Mouse (Mus musculus) MEL (cell line): ENCODE measurements around the gene Wdr90. TPM values are rescaled to one million over a fixed set of nuclear protein-coding genes. Genes with fewer than 3 reads are reported as not detected.

Experiments used
- DNase-seq: peaks from one replicate; pipeline ENCODE4 v3.0.0; 2011; ENCODE audit warnings: low read depth, low spot score
- H3K27ac ChIP-seq: 2 replicates; pipeline ENCODE4 v1.5.1; 2012; ENCODE audit warnings: low read depth, mild to moderate bottlenecking, control low read depth, low read length, moderate library complexity; ENCODE audit not compliant: control insufficient read depth
- H3K27me3 ChIP-seq, 2 experiments: fragments of 150-350 bp in 1 of 2; sonication (generic) in 1 of 2; 2 replicates each; pipeline ENCODE4 v1.6.1; 2012; ENCODE audit warnings: low read length in 2 of 2, mild to moderate bottlenecking in 2 of 2, improper control_type of control experiment in 1 of 2, moderate library complexity in 1 of 2; ENCODE audit not compliant: insufficient read depth in 2 of 2, control insufficient read depth in 1 of 2
- H3K36me3 ChIP-seq, 2 experiments: 2 replicates each; pipeline ENCODE4 v1.6.1; 2012 to 2014; ENCODE audit warnings: low read length in 2 of 2, improper control_type of control experiment in 1 of 2, inconsistent platforms in 1 of 2, mild to moderate bottlenecking in 1 of 2; ENCODE audit not compliant: insufficient read depth in 2 of 2, control insufficient read depth in 1 of 2
- H3K4me1 ChIP-seq, 2 experiments: fragments of 150-350 bp in 1 of 2; sonication (generic) in 1 of 2; 2 replicates each; pipeline ENCODE4 v1.6.1; 2012; ENCODE audit warnings: low read length in 2 of 2, improper control_type of control experiment in 1 of 2, mild to moderate bottlenecking in 1 of 2; ENCODE audit not compliant: insufficient read depth in 2 of 2, control insufficient read depth in 1 of 2
- H3K4me3 ChIP-seq, 2 experiments: fragments of 150-350 bp in 1 of 2; sonication (generic) in 1 of 2; 2 replicates each; pipeline ENCODE4 v1.5.1; 2012; ENCODE audit warnings: low read depth in 2 of 2, low read length in 2 of 2, mild to moderate bottlenecking in 2 of 2, moderate library complexity in 2 of 2, control low read depth in 1 of 2, improper control_type of control experiment in 1 of 2; ENCODE audit not compliant: control insufficient read depth in 1 of 2, insufficient read depth in 1 of 2
- H3K79me2 ChIP-seq: 2 replicates; pipeline ENCODE4 v1.6.1; 2012; ENCODE audit warnings: mild to moderate bottlenecking, low read length, moderate library complexity; ENCODE audit not compliant: control insufficient read depth, poor library complexity, insufficient read depth
- H3K9ac ChIP-seq: 2 replicates; pipeline ENCODE4 v1.6.1; 2012; ENCODE audit warnings: low read depth, mild to moderate bottlenecking, control low read depth, low read length, moderate library complexity; ENCODE audit not compliant: control insufficient read depth, poor library complexity, severe bottlenecking
- H3K9me3 ChIP-seq: fragments of 150-350 bp; sonication (generic); replicated peaks from 2 replicates; pipeline ENCODE4 v1.6.1; 2012; ENCODE audit warnings: mild to moderate bottlenecking, low read length, improper control_type of control experiment, moderate library complexity; ENCODE audit not compliant: insufficient read depth
- BHLHE40 ChIP-seq: IDR thresholded peaks from 2 replicates; pipeline ENCODE4 v1.6.1; 2012; ENCODE audit warnings: low read depth, mild to moderate bottlenecking, inconsistent platforms, low read length, improper control_type of control experiment, borderline replicate concordance
- CHD2 ChIP-seq: IDR thresholded peaks from 2 replicates; pipeline ENCODE4 v1.6.1; 2011; ENCODE audit warnings: low read length, improper control_type of control experiment
- E2F4 ChIP-seq: IDR thresholded peaks from 2 replicates; pipeline ENCODE4 v1.6.1; 2011; ENCODE audit warnings: low read depth, low read length, improper control_type of control experiment, borderline replicate concordance
- ELF1 ChIP-seq: IDR thresholded peaks from 2 replicates; pipeline ENCODE4 v1.6.1; 2014; ENCODE audit warnings: low read depth, mild to moderate bottlenecking, inconsistent platforms, low read length, improper control_type of control experiment, moderate library complexity
- EP300 ChIP-seq, 2 experiments: IDR thresholded peaks; 2 replicates each; pipeline ENCODE4 v1.6.1; 2011; ENCODE audit warnings: improper control_type of control experiment in 2 of 2, low read length in 2 of 2, low read depth in 1 of 2, mild to moderate bottlenecking in 1 of 2
- ETS1 ChIP-seq: IDR thresholded peaks from 2 replicates; pipeline ENCODE4 v1.6.1; 2012; ENCODE audit warnings: low read depth, mild to moderate bottlenecking, inconsistent platforms, low read length, improper control_type of control experiment, moderate library complexity
- GATA1 ChIP-seq: IDR thresholded peaks from 2 replicates; pipeline ENCODE4 v1.6.1; 2011; ENCODE audit warnings: low read depth, low read length, improper control_type of control experiment
- HCFC1 ChIP-seq: IDR thresholded peaks from 2 replicates; pipeline ENCODE4 v1.6.1; 2012; ENCODE audit warnings: low read depth, mild to moderate bottlenecking, inconsistent platforms, low read length, improper control_type of control experiment, moderate library complexity
- JUND ChIP-seq: IDR thresholded peaks from 2 replicates; pipeline ENCODE4 v1.6.1; 2011; ENCODE audit warnings: low read depth, mild to moderate bottlenecking, improper control_type of control experiment, low read length
- MAX ChIP-seq: IDR thresholded peaks from 2 replicates; pipeline ENCODE4 v1.6.1; 2011; ENCODE audit warnings: low read length, improper control_type of control experiment
- MAZ ChIP-seq: IDR thresholded peaks from 2 replicates; pipeline ENCODE4 v1.6.1; 2012; ENCODE audit warnings: low read depth, mild to moderate bottlenecking, inconsistent platforms, low read length, improper control_type of control experiment
- MEF2A ChIP-seq: IDR thresholded peaks from 2 replicates; pipeline ENCODE4 v1.6.1; 2014; ENCODE audit warnings: low read depth, mild to moderate bottlenecking, inconsistent platforms, low read length, improper control_type of control experiment; ENCODE audit not compliant: poor library complexity, insufficient replicate concordance, severe bottlenecking; ENCODE audit errors: extremely low read depth
- MXI1 ChIP-seq: IDR thresholded peaks from 2 replicates; pipeline ENCODE4 v1.6.1; 2011; ENCODE audit warnings: mild to moderate bottlenecking, low read depth, low read length, improper control_type of control experiment
- MYB ChIP-seq: IDR thresholded peaks from 2 replicates; pipeline ENCODE4 v1.6.1; 2011; ENCODE audit warnings: mild to moderate bottlenecking, low read depth, low read length, improper control_type of control experiment
- MYC ChIP-seq: IDR thresholded peaks from 2 replicates; pipeline ENCODE4 v1.6.1; 2011; ENCODE audit warnings: low read depth, mild to moderate bottlenecking, low read length, improper control_type of control experiment, moderate library complexity
- NELFE ChIP-seq: IDR thresholded peaks from 2 replicates; pipeline ENCODE4 v1.6.1; 2011; ENCODE audit warnings: low read depth, low read length, improper control_type of control experiment
- NRF1 ChIP-seq: IDR thresholded peaks from 2 replicates; pipeline ENCODE4 v1.6.1; 2014; ENCODE audit warnings: low read depth, mild to moderate bottlenecking, inconsistent platforms, low read length, improper control_type of control experiment, moderate library complexity; ENCODE audit not compliant: poor library complexity, insufficient read depth, severe bottlenecking
- POLR2A ChIP-seq, 2 experiments: IDR thresholded peaks; 2 replicates each; pipeline ENCODE4 v1.6.1; 2011 to 2012; ENCODE audit warnings: low read length in 2 of 2, mild to moderate bottlenecking in 2 of 2, control low read depth in 1 of 2, improper control_type of control experiment in 1 of 2, low read depth in 1 of 2, moderate library complexity in 1 of 2; ENCODE audit not compliant: control insufficient read depth in 1 of 2, insufficient read depth in 1 of 2, poor library complexity in 1 of 2
- POLR2AphosphoS5 ChIP-seq: IDR thresholded peaks from 2 replicates; pipeline ENCODE4 v1.6.1; 2012; ENCODE audit warnings: low read depth, borderline replicate concordance, mild to moderate bottlenecking, inconsistent platforms, low read length, moderate library complexity, mixed read lengths
- RCOR1 ChIP-seq: IDR thresholded peaks from 2 replicates; pipeline ENCODE4 v1.6.1; 2012; ENCODE audit warnings: low read depth, mild to moderate bottlenecking, inconsistent platforms, low read length, improper control_type of control experiment
- SIN3A ChIP-seq: IDR thresholded peaks from 2 replicates; pipeline ENCODE4 v1.6.1; 2012; ENCODE audit warnings: low read length, improper control_type of control experiment, inconsistent platforms
- TBP ChIP-seq: IDR thresholded peaks from 2 replicates; pipeline ENCODE4 v1.8.0; 2011; ENCODE audit warnings: low read depth, low read length, improper control_type of control experiment
- TCF12 ChIP-seq: IDR thresholded peaks from 2 replicates; pipeline ENCODE4 v1.6.1; 2014; ENCODE audit warnings: low read depth, mild to moderate bottlenecking, inconsistent platforms, low read length, improper control_type of control experiment, moderate library complexity
- UBTF ChIP-seq: IDR thresholded peaks from 2 replicates; pipeline ENCODE4 v1.6.1; 2012; ENCODE audit warnings: low read depth, mild to moderate bottlenecking, inconsistent platforms, low read length, improper control_type of control experiment, moderate library complexity, borderline replicate concordance; ENCODE audit not compliant: insufficient read depth
- USF1 ChIP-seq: IDR thresholded peaks from 2 replicates; pipeline ENCODE4 v1.6.1; 2014; ENCODE audit warnings: low read depth, mild to moderate bottlenecking, inconsistent platforms, low read length, improper control_type of control experiment, moderate library complexity
- USF2 ChIP-seq, 2 experiments: IDR thresholded peaks; 2 replicates each; pipeline ENCODE4 v1.6.1; 2011 to 2012; ENCODE audit warnings: improper control_type of control experiment in 2 of 2, low read length in 2 of 2, borderline replicate concordance in 1 of 2, inconsistent platforms in 1 of 2, low read depth in 1 of 2, mild to moderate bottlenecking in 1 of 2; ENCODE audit not compliant: insufficient read depth in 1 of 2
- ZC3H11A ChIP-seq: IDR thresholded peaks from 2 replicates; pipeline ENCODE4 v1.6.1; 2012; ENCODE audit warnings: low read depth, mild to moderate bottlenecking, inconsistent platforms, low read length, improper control_type of control experiment
- ZKSCAN1 ChIP-seq: IDR thresholded peaks from 2 replicates; pipeline ENCODE4 v1.6.1; 2012; ENCODE audit warnings: low read depth, mild to moderate bottlenecking, inconsistent platforms, low read length, improper control_type of control experiment, moderate library complexity
- ZMIZ1 ChIP-seq: IDR thresholded peaks from 2 replicates; pipeline ENCODE4 v1.6.1; 2012; ENCODE audit warnings: low read depth, mild to moderate bottlenecking, inconsistent platforms, low read length, improper control_type of control experiment, moderate library complexity
- polyA plus RNA-seq, 2 experiments: library from polyadenylated mRNA; stranded (reverse) in 1 of 2; unstranded in 1 of 2; fragments of >175 nt in 1 of 2; fragments of >200 nt in 1 of 2; gene quantifications; 2 replicates each; pipeline versions ENCODE4 v1.2.1 to v1.2.4; 2012; ENCODE audit warnings: low replicate concordance in 2 of 2, low read depth in 1 of 2; ENCODE audit not compliant: insufficient read length in 2 of 2, insufficient read depth in 1 of 2, missing spikeins in 1 of 2
- total RNA-seq: library from RNA; depleted of rRNA; stranded (reverse); fragments of 300-350 nt; gene quantifications from 2 replicates; pipeline ENCODE4 v1.2.3, GENCODE M21; 2012

Gene Wdr90
- total and polyA plus RNA-seq, 3 experiments = 23.7 to 44.5 TPM; not detected in 1

GRCm38 (mm10) chr17:25865288-25865687 is 4.0 kb upstream of the Wdr90 start:
- TF ChIP-seq BHLHE40 = no peak
- TF ChIP-seq ETS1 = no peak
- TF ChIP-seq USF1 = no peak
- TF ChIP-seq TBP = no peak
- no peak for TF ChIP-seq USF2 (IDR thresholded peaks at IDR 0.05; ENCODE audit: borderline replicate concordance in 1 of 2, insufficient read depth in 1 of 2, low read depth in 1 of 2, low read length in 2 of 2)
- TF ChIP-seq E2F4 = no peak
- no peak for TF ChIP-seq EP300 (IDR thresholded peaks at IDR 0.05; ENCODE audit: low read depth in 1 of 2, low read length in 2 of 2)
- no peak for TF ChIP-seq MEF2A
- no peak for TF ChIP-seq MYB
- no peak for TF ChIP-seq ZKSCAN1
- TF ChIP-seq GATA1 = no peak
- no peak for TF ChIP-seq ZMIZ1
- no peak for TF ChIP-seq MYC
- TF ChIP-seq UBTF = no peak
- no peak for TF ChIP-seq NRF1
- TF ChIP-seq JUND = no peak
- TF ChIP-seq POLR2A (IDR thresholded peaks at IDR 0.05; ENCODE audit: control insufficient read depth in 1 of 2, insufficient read depth in 1 of 2, low read depth in 1 of 2, low read length in 2 of 2, poor library complexity in 1 of 2) = no peak
- TF ChIP-seq MAZ = no peak
- TF ChIP-seq ZC3H11A = no peak
- no peak for TF ChIP-seq MAX
- TF ChIP-seq, all 39 proteins: peak for 0
- no peaks in the 10 kb centered on the region for H3K27me3 ChIP-seq
- H3K9me3 ChIP-seq = no peaks in the 10 kb centered on the region
- H3K36me3 ChIP-seq = peaks cover 0 to 13% of the 10 kb centered on the region in 2 experiments; a peak in 2 of 4 replicates
- no peak overlapping the region for H3K9ac ChIP-seq
- H3K4me1 ChIP-seq = peaks cover 0 to 17% of the 10 kb centered on the region in 2 experiments; a peak in 2 of 4 replicates
- H3K4me3 ChIP-seq = no peak overlapping the region
- DNase-seq = no peak
- no peak overlapping the region for H3K27ac ChIP-seq
- H3K79me2 ChIP-seq = peaks cover 27% of the 10 kb centered on the region

GRCm38 (mm10) chr17:25864311-25864710 is 3.0 kb upstream of the Wdr90 start:
- Histone ChIP-seq H3K36me3 (peaks cover 0 to 13% of the 10 kb centered on the region in 2 experiments; a peak in 2 of 4 replicates), H3K9me3 (no peaks in the 10 kb centered on the region), H3K79me2 (peaks cover 27% of the 10 kb centered on the region), H3K9ac (no peak overlapping the region), H3K27ac (no peak overlapping the region), H3K27me3 (no peaks in the 10 kb centered on the region), H3K4me1 (peaks cover 0 to 20% of the 10 kb centered on the region in 2 experiments; a peak in 2 of 4 replicates), H3K4me3 (no peak overlapping the region)
- TF ChIP-seq GATA1 (no peak), POLR2A (IDR thresholded peaks at IDR 0.05; ENCODE audit: control insufficient read depth in 1 of 2, insufficient read depth in 1 of 2, low read depth in 1 of 2, low read length in 2 of 2, poor library complexity in 1 of 2) (no peak), E2F4 (no peak), HCFC1 (no peak), RCOR1 (no peak), ETS1 (no peak), NELFE (no peak), EP300 (IDR thresholded peaks at IDR 0.05; ENCODE audit: low read depth in 1 of 2, low read length in 2 of 2) (no peak), USF2 (IDR thresholded peaks at IDR 0.05; ENCODE audit: borderline replicate concordance in 1 of 2, insufficient read depth in 1 of 2, low read depth in 1 of 2, low read length in 2 of 2) (no peak), MEF2A (no peak), TCF12 (no peak), MXI1 (no peak), ZC3H11A (no peak), MYC (no peak), MAX (no peak), BHLHE40 (no peak), CHD2 (no peak), POLR2AphosphoS5 (no peak), SIN3A (no peak), ELF1 (no peak)
- no peak for DNase-seq
